Mouse (Mus musculus) heart, postnatal 0 days (tissue): ENCODE measurements around the gene Stpg3.

ENCODE experiments used
- CTCF ChIP-seq: IDR thresholded peaks from 2 replicates; pipeline ENCODE4 v1.5.1; 2016; ENCODE audit warnings: antibody characterized with exemption, control low read depth, low read depth
- EP300 ChIP-seq: IDR thresholded peaks from 2 replicates; pipeline ENCODE4 v1.6.1; 2016; ENCODE audit warnings: antibody characterized with exemption, low read depth

DNA sequence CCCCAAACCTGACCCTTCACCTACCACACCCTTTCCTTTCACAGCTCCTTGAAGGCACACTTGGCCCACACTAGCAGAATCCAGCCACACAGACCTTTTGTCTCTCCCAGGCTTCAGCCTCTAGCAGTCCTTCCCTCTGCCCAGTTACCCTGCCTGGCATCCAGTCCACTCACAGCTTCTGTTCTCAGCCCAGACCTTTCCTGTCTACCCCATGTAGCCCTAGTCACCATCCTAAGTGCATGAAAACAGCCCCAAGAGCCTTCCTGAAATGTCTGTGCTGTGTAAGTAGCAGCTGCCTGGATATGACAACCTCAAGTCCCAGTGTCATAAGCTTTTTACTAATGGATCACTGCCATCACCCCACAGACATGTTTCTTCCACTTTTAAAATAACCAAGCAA lies 16.5 kb downstream of the Stpg3 start:
- no peak for TF ChIP-seq CTCF
- TF ChIP-seq EP300, result no peak
